ENCODE assay signal across 13 mouse cellular contexts in the genomic region with DNA sequence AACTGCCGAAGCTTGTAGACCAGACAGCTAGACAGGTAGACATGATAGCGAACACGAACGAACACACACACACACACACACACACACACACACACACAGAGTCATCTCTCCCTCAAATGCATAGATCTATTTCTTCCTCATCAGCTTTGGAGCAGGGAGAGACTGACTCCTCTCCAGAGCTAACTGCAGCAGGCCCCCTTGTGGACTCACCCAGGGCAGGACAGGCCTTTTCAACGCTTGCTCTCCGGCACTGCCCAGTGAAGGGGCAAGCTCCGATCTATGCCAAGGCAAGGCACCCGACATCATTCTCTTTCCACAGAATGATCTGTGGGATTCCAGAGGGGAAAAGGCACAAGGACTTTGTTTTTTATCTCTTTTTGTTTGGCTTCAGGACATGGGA. TPM values are rescaled to one million over a fixed set of nuclear protein-coding genes. Genes with fewer than 3 reads are reported as not detected.
A peak's percentile ranks its signal among the peaks of the same experiment; 100 is the strongest.
DNase-seq lines count a peak whose midpoint lies in the region; ATAC-seq and TF ChIP-seq lines count a peak whose summit lies in the region.
"Had no signal": no experiment of that assay in that cellular context is flagged by ENCODE, and none has a peak within 500 bp of the region (broad histone marks: within the 10 kb centered on the region; RNA-seq: fewer than 3 reads in every experiment).

No protein-coding gene starts in this region.

- H3K27me3 ChIP-seq in cerebellum, adult 2 months (ENCODE audit: control insufficient read depth, insufficient read depth, low read length): no peaks in the 10 kb centered on the region
- no peaks in the 10 kb centered on the region for H3K27me3 ChIP-seq in ES-Bruce4 (ENCODE audit: control insufficient read depth, insufficient read depth, low read length, poor library complexity, severe bottlenecking)
- H3K27me3 ChIP-seq in lung, postnatal 0 days (replicated peaks; ENCODE audit: insufficient read depth, low read length): no peaks in the 10 kb centered on the region
- no peaks in the 10 kb centered on the region for H3K27me3 ChIP-seq in midbrain, embryonic 14.5 days (ENCODE audit: control insufficient read depth, insufficient read depth, low read length)
- H3K27me3 ChIP-seq: embryonic facial prominence, embryonic 15.5 days; liver, embryonic 13.5 days had no signal

- H3K4me1 ChIP-seq in cerebellum, adult 2 months (ENCODE audit: control insufficient read depth, insufficient read depth, low read length): peaks cover 39% of the 10 kb centered on the region
- H3K4me1 ChIP-seq in ES-Bruce4 (ENCODE audit: control insufficient read depth, insufficient read depth, low read length): peaks cover 3% of the 10 kb centered on the region
- H3K4me1 ChIP-seq in lung, postnatal 0 days (ENCODE audit: insufficient read depth, low read depth, low read length): 0 out of 2 replicates have a peak, but pooled peaks cover 2% of the 10 kb centered on the region
- peaks cover 3% of the 10 kb centered on the region; the same call in 1 of the 2 replicates for H3K4me1 ChIP-seq in midbrain, embryonic 14.5 days (ENCODE audit: control insufficient read depth, insufficient read depth, low read length)

- H3K27ac ChIP-seq in cerebellum, adult 2 months (ENCODE audit: insufficient read depth, low read length): no peak overlapping the region
- peak overlapping the region; percentile 46; the same call in 1 of the 2 replicates for H3K27ac ChIP-seq in layer of hippocampus, adult 2 months
- H3K27ac ChIP-seq in ES-Bruce4 (ENCODE audit: insufficient read depth, low read length): no peak overlapping the region
- no peak overlapping the region for H3K27ac ChIP-seq in lung, postnatal 0 days (ENCODE audit: low read length)
- H3K27ac ChIP-seq in midbrain, embryonic 14.5 days (replicated peaks; ENCODE audit: low read depth, low read length): no peak overlapping the region
- H3K27ac ChIP-seq: embryonic facial prominence, embryonic 15.5 days; liver, embryonic 13.5 days had no signal

- no peak overlapping the region for H3K4me3 ChIP-seq in cerebellum, adult 2 months (replicated peaks; ENCODE audit: insufficient read depth, low read depth, low read length)
- H3K4me3 ChIP-seq in layer of hippocampus, adult 2 months: no peak overlapping the region
- no peak overlapping the region for H3K4me3 ChIP-seq in ES-Bruce4 (ENCODE audit: low read depth, low read length)
- H3K4me3 ChIP-seq in lung, postnatal 0 days (ENCODE audit: low read depth, low read length): no peak overlapping the region
- H3K4me3 ChIP-seq in midbrain, embryonic 14.5 days (replicated peaks; ENCODE audit: low read depth, low read length): no peak overlapping the region
- H3K4me3 ChIP-seq: embryonic facial prominence, embryonic 15.5 days; liver, embryonic 13.5 days had no signal

- TF ChIP-seq POLR2A in cerebellum, adult 2 months (IDR thresholded peaks at IDR 0.05; ENCODE audit: borderline replicate concordance, insufficient read depth, low read length): no peak
- no peak for TF ChIP-seq POLR2A in ES-Bruce4 (IDR thresholded peaks at IDR 0.05; ENCODE audit: insufficient read depth, low read length)

- H3K4me2 ChIP-seq in lung, postnatal 0 days (replicated peaks; ENCODE audit: low read depth, low read length): no peak overlapping the region
- no peak overlapping the region for H3K4me2 ChIP-seq in midbrain, embryonic 14.5 days (ENCODE audit: low read length)
- H3K4me2 ChIP-seq: embryonic facial prominence, embryonic 15.5 days; liver, embryonic 13.5 days had no signal

- no peaks in the 10 kb centered on the region for H3K9me3 ChIP-seq in ES-Bruce4 (replicated peaks; ENCODE audit: control insufficient read depth, insufficient read depth, low read length, poor library complexity, severe bottlenecking)
- no peaks in the 10 kb centered on the region for H3K9me3 ChIP-seq in lung, postnatal 0 days (ENCODE audit: low read length)
- no peaks in the 10 kb centered on the region for H3K9me3 ChIP-seq in midbrain, embryonic 14.5 days (ENCODE audit: control insufficient read depth, low read length)
- H3K9me3 ChIP-seq: embryonic facial prominence, embryonic 15.5 days; G1E; liver, embryonic 13.5 days had no signal

- 0 out of 2 replicates have a peak, but pooled peaks have one; percentile 20 for TF ChIP-seq CTCF in cerebellum, adult 2 months (IDR thresholded peaks at IDR 0.05; ENCODE audit: borderline replicate concordance, insufficient read depth, low read depth, low read length)
- peak; percentile 64 for TF ChIP-seq CTCF in layer of hippocampus, adult 2 months (conservative IDR thresholded peaks at IDR 0.05)
- peak; percentile 17 for TF ChIP-seq CTCF in ES-Bruce4 (IDR thresholded peaks at IDR 0.05; ENCODE audit: low read depth, low read length)
- TF ChIP-seq CTCF in lung, postnatal 0 days (IDR thresholded peaks at IDR 0.05): peak; percentile 67

- DNase-seq in cerebellum, adult 2 months: no peak
- DNase-seq in cerebellum, adult 9-11 months: no peak
- DNase-seq in layer of hippocampus, adult 2 months (ENCODE audit: low spot score in 2 of 2): no peak
- DNase-seq in layer of hippocampus, postnatal 14 days (ENCODE audit: low spot score in 2 of 2): no peak
- peak; percentile 38 for DNase-seq in lung, postnatal 0 days (ENCODE audit: low spot score)
- no peak for DNase-seq in midbrain, embryonic 14.5 days
- no peak for DNase-seq in embryo, embryonic 10.5 days (ENCODE audit: low spot score)
- DNase-seq: B cell, adult 2 months; cerebellum, postnatal 36 days; liver, embryonic 13.5 days had no signal

- H3K36me3 ChIP-seq in ES-Bruce4 (ENCODE audit: control insufficient read depth, insufficient read depth, low read length, poor library complexity, severe bottlenecking): no peaks in the 10 kb centered on the region
- no peaks in the 10 kb centered on the region for H3K36me3 ChIP-seq in lung, postnatal 0 days (ENCODE audit: insufficient read depth, low read length)
- no peaks in the 10 kb centered on the region for H3K36me3 ChIP-seq in midbrain, embryonic 14.5 days (ENCODE audit: control insufficient read depth, insufficient read depth, low read length)
- H3K36me3 ChIP-seq: embryonic facial prominence, embryonic 15.5 days; liver, embryonic 13.5 days had no signal

- 80% methylated on average over 8 of the region's 8 CpGs for WGBS in cerebellum, adult 2 months
- WGBS in lung, postnatal 0 days: 67% methylated on average over 8 of the region's 8 CpGs
- WGBS in midbrain, embryonic 14.5 days: 90% methylated on average over 8 of the region's 8 CpGs

- no peak for TF ChIP-seq EP300 in ES-Bruce4 (IDR thresholded peaks at IDR 0.05; ENCODE audit: insufficient read depth, low read depth, low read length)
- TF ChIP-seq EP300 in lung, postnatal 0 days (IDR thresholded peaks at IDR 0.05): no peak

- H3K9ac ChIP-seq in ES-Bruce4 (ENCODE audit: low read depth, poor library complexity, severe bottlenecking): no peak overlapping the region
- H3K9ac ChIP-seq in lung, postnatal 0 days (replicated peaks; ENCODE audit: low read depth): no peak overlapping the region
- no peak overlapping the region for H3K9ac ChIP-seq in midbrain, embryonic 14.5 days (replicated peaks; ENCODE audit: low read length)
- H3K9ac ChIP-seq: embryonic facial prominence, embryonic 15.5 days; liver, embryonic 13.5 days had no signal

- 0 out of 2 replicates have a peak, but pooled peaks have one; percentile 34 for ATAC-seq in lung, postnatal 0 days
- no peak for ATAC-seq in midbrain, embryonic 14.5 days (ENCODE audit: low FRiP score, low TSS enrichment)

RNA-seq across cellular contexts. Expression of a gene that starts 15.1 kb away (rescaled TPM):
- 7.1 and 7.4 TPM in 2 replicates for polyA plus RNA-seq in cerebellum, adult 2 months (2012; rRNA removed)
- total RNA-seq in layer of hippocampus, adult 2 months (2021): 10 to 100 TPM; 17.1 to 18.1 TPM
- 10 to 100 TPM; 14.6 to 14.7 TPM for total RNA-seq in layer of hippocampus, postnatal 14 days (2021)
- polyA plus RNA-seq in ES-Bruce4 (2011; ENCODE audit: insufficient read depth, insufficient read length, low read depth, missing spikeins): 44.5 and 48.7 TPM in 2 replicates
- polyA plus RNA-seq in lung, postnatal 0 days (2015; fragmentation: Nextera tagmentation; extraction: Ambion mirVana): 16.1 and 17.5 TPM in 2 replicates
- polyA plus RNA-seq in midbrain, embryonic 14.5 days (2014; fragmentation: Nextera tagmentation; extraction: Ambion mirVana): 10.8 and 12.8 TPM in 2 replicates

RNA-seq across cellular contexts. Expression of a gene that starts 22.3 kb away (rescaled TPM):
- 4.0 and 4.4 TPM in 2 replicates for polyA plus RNA-seq in cerebellum, adult 2 months (2012; rRNA removed)
- total RNA-seq in layer of hippocampus, adult 2 months (2021): 1 to 10 TPM; 2.1 to 2.4 TPM
- total RNA-seq in layer of hippocampus, postnatal 14 days (2021): 1 to 10 TPM; 3.0 to 3.5 TPM
- polyA plus RNA-seq in ES-Bruce4 (2011; ENCODE audit: insufficient read depth, insufficient read length, low read depth, missing spikeins): not detected in 2 replicates
- 7.1 and 7.2 TPM in 2 replicates for polyA plus RNA-seq in lung, postnatal 0 days (2015; fragmentation: Nextera tagmentation; extraction: Ambion mirVana)
- 9.2 and 9.6 TPM in 2 replicates for polyA plus RNA-seq in midbrain, embryonic 14.5 days (2014; fragmentation: Nextera tagmentation; extraction: Ambion mirVana)
- total RNA-seq: G1E had no signal
- polyA plus RNA-seq: G1E had no signal

RNA-seq across cellular contexts. Expression of a gene that starts 39.1 kb away (rescaled TPM):
- 37.1 and 42.8 TPM in 2 replicates for polyA plus RNA-seq in cerebellum, adult 2 months (2012; rRNA removed)
- 10 to 100 TPM; 56.5 to 63.1 TPM for total RNA-seq in layer of hippocampus, adult 2 months (2021)
- 10 to 100 TPM; 77.1 to 88.8 TPM for total RNA-seq in layer of hippocampus, postnatal 14 days (2021)
- 10.7 and 11.3 TPM in 2 replicates for polyA plus RNA-seq in ES-Bruce4 (2011; ENCODE audit: insufficient read depth, insufficient read length, low read depth, missing spikeins)
- 4.8 and 5.1 TPM in 2 replicates for polyA plus RNA-seq in lung, postnatal 0 days (2015; fragmentation: Nextera tagmentation; extraction: Ambion mirVana)
- 14.0 and 14.1 TPM in 2 replicates for polyA plus RNA-seq in midbrain, embryonic 14.5 days (2014; fragmentation: Nextera tagmentation; extraction: Ambion mirVana)

RNA-seq across cellular contexts. Expression of a gene that starts 40.2 kb away (rescaled TPM):
- 0.21 and 0.25 TPM in 2 replicates for polyA plus RNA-seq in cerebellum, adult 2 months (2012; rRNA removed)
- total RNA-seq in layer of hippocampus, adult 2 months (2021): under 1 TPM in 1 of 2 experiments, not detected in 1; 0.18 TPM
- total RNA-seq in layer of hippocampus, postnatal 14 days (2021): under 1 TPM; 0.17 to 0.21 TPM
- polyA plus RNA-seq in ES-Bruce4 (2011; ENCODE audit: insufficient read depth, insufficient read length, low read depth, missing spikeins): not detected in 2 replicates
- 2.2 and 3.3 TPM in 2 replicates for polyA plus RNA-seq in lung, postnatal 0 days (2015; fragmentation: Nextera tagmentation; extraction: Ambion mirVana)
- 0.29 and 0.58 TPM in 2 replicates for polyA plus RNA-seq in midbrain, embryonic 14.5 days (2014; fragmentation: Nextera tagmentation; extraction: Ambion mirVana)

Comparison
In these comparisons a context has a peak if more than half of its experiments do, and no peak if none do; other contexts are left out.
1. CTCF ChIP-seq: peak in every context shown above with its lines; median percentile 67 in lung, postnatal 0 days; 64 in layer of hippocampus, adult 2 months; 20 in cerebellum, adult 2 months; 17 in ES-Bruce4.